Mouse (Mus musculus): ENCODE data around the gene Aff1.

DNA sequence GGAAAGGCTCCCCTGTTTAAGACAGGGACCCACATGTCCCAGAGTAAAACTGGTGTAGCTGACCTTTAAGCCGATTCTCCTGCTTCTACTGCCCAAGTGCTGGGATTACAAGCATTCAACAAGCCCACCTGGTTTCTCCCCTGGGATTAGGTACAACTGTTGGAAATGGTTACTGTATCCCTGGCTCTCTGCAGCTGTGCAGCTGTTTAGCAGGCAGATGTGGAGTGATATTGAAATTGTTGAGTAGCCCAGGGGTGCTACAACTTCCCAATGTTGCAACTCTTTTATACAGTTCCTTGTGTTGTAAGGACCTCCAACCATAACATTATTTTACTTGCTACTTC is 48.7 kb downstream of the Aff1 start:
- no peak for TF ChIP-seq CTCF (IDR thresholded peaks at IDR 0.05; ENCODE audit: insufficient read depth, low read depth, low read length)
- TF ChIP-seq POLR2A (IDR thresholded peaks at IDR 0.05; ENCODE audit: insufficient read depth, low read depth, low read length) = no peak

Data from olfactory bulb, adult 2 months (tissue).